Mouse (Mus musculus) heart, embryonic 13.5 days (tissue): ENCODE measurements around the gene Otol1. TPM values are rescaled to one million over a fixed set of nuclear protein-coding genes. Genes with fewer than 3 reads are reported as not detected.

Source experiments
- ATAC-seq: fragments of 200-750 bp; cut with Nextera tagmentation; 2 replicates; pipeline ENCODE4 v1.8.0; 2017; ENCODE audit warnings: moderate TSS enrichment; ENCODE audit not compliant: insufficient number of reproducible peaks, low FRiP score, low TSS enrichment; ENCODE audit errors: extremely low read depth
- H3K27ac ChIP-seq: fragments of 300-500 bp; sonication (generic); replicated peaks from 2 replicates; pipeline ENCODE4 v1.5.1; 2015; ENCODE audit warnings: moderate library complexity, mild to moderate bottlenecking, inconsistent platforms
- H3K27me3 ChIP-seq: fragments of 300-500 bp; sonication (generic); replicated peaks from 2 replicates; pipeline ENCODE4 v1.6.1; 2015; ENCODE audit warnings: mild to moderate bottlenecking, inconsistent platforms
- H3K36me3 ChIP-seq: fragments of 300-500 bp; sonication (generic); 2 replicates; pipeline ENCODE4 v1.6.1; 2015; ENCODE audit warnings: mild to moderate bottlenecking, inconsistent platforms
- H3K4me1 ChIP-seq: fragments of 300-500 bp; sonication (generic); 2 replicates; pipeline ENCODE4 v1.6.1; 2015; ENCODE audit warnings: inconsistent platforms
- H3K4me2 ChIP-seq: fragments of 300-500 bp; sonication (generic); 2 replicates; pipeline ENCODE4 v1.6.1; 2015; ENCODE audit warnings: inconsistent platforms, mild to moderate bottlenecking, moderate library complexity
- H3K4me3 ChIP-seq: fragments of 300-500 bp; sonication (generic); 2 replicates; pipeline ENCODE4 v1.5.1; 2015; ENCODE audit warnings: moderate library complexity, mild to moderate bottlenecking, inconsistent platforms
- H3K9ac ChIP-seq: fragments of 300-500 bp; sonication (generic); 2 replicates; pipeline ENCODE4 v1.6.1; 2015; ENCODE audit warnings: inconsistent platforms, mild to moderate bottlenecking, moderate library complexity
- H3K9me3 ChIP-seq: fragments of 300-500 bp; sonication (generic); 2 replicates; pipeline ENCODE4 v1.6.1; 2016; ENCODE audit warnings: inconsistent platforms
- WGBS: fragments of 180-500 bp; shearing (Covaris S2); methylation state at CpG from one replicate; pipeline ENCODE4 v1.1.7; 2015; ENCODE audit warnings: mixed read lengths; 5-methylcytosine and 5-hydroxymethylcytosine counted together
- polyA plus RNA-seq: library from polyadenylated mRNA; unstranded; fragments of >200 nt; fragmentation: Nextera tagmentation; extraction: Ambion mirVana; gene quantifications from 2 replicates; pipeline ENCODE4 v1.2.1, GENCODE M21; 2015

Otol1 gene
- polyA plus RNA-seq, 1 experiment from 2014 or later = not detected

GRCm38 (mm10) chr3:70035593-70035992, 28.2 kb downstream of the Otol1 start:
- Histone ChIP-seq H3K27ac (no peak overlapping the region), H3K36me3 (no peaks in the 10 kb centered on the region), H3K27me3 (no peaks in the 10 kb centered on the region), H3K9ac (no peak overlapping the region), H3K4me1 (no peaks in the 10 kb centered on the region), H3K4me2 (no peak overlapping the region), H3K4me3 (no peak overlapping the region), H3K9me3 (no peaks in the 10 kb centered on the region)
- WGBS = 39% methylated on average over 4 of the region's 4 CpGs
- ATAC-seq = no peak

Other genes starting within 250 kb of the Otol1 start
- 0.24 and 1.0 TPM in 2 replicates for gene Sptssb, start 147.7 kb upstream of the Otol1 start, polyA plus RNA-seq